Mouse (Mus musculus): ENCODE measurements at regions not wholly inside any gene's neighbourhood (a gene's known extent, or its start where the extent isn't known, plus 50 kb on each side); places are given as distances from the start of the nearest gene placed in this dataset.

DNA sequence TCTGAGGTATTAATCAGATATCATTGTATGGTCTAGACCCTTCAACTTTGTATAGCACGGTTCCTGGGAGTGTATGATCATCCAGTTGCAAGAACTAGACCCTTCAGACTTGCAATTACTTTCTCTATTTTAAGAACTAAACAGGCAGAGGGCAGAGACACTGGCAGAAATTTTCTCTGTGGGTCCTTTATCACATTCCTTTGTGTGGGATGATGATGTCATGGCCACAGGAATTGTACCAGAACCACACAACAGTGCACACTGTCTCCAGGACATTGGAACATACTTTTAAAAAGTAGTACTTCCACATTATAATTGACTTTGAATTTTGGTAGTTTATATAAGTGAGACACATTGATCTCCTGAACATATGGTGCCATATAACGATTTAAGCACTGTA lies 674.2 kb downstream of the Rfpl4b start:
- Histone ChIP-seq H3K27ac (ENCODE audit: low read length) (no peak overlapping the region), H3K9ac (ENCODE audit: low read depth, low read length) (no peak overlapping the region), H3K4me1 (ENCODE audit: control insufficient read depth, insufficient read depth, low read length) (no peaks in the 10 kb centered on the region), H3K36me3 (ENCODE audit: control insufficient read depth, insufficient read depth, low read length) (no peaks in the 10 kb centered on the region), H3K27me3 (replicated peaks; ENCODE audit: control insufficient read depth, insufficient read depth, low read length) (no peaks in the 10 kb centered on the region), H3K4me3 (ENCODE audit: low read length) (no peak overlapping the region), H3K4me2 (ENCODE audit: low read depth, low read length) (no peak overlapping the region), H3K9me3 (ENCODE audit: control insufficient read depth, low read length) (no peaks in the 10 kb centered on the region)
- ATAC-seq: no peak
- 86% methylated on average over 2 of the region's 2 CpGs for WGBS

DNA sequence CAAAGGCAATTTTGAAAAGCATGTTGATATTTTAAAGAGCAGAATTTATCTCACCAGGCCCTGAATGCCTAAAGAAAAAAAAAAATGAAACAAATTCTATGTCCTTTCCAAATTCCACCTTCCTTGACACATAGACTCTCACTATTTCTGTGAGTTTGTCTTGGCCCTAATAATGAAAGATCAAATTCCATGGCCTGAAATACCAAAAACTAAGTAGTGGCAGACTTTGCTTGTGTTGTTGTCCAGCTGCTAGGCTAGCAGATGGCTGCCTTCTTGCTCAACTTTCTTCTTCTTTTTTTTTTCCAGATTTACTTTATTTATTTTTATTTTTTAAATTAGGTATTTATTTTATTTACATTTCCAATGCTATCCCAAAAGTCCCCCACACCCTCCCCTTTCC lies 682.4 kb downstream of the Rfpl4b start:
- Histone ChIP-seq H3K4me1 (ENCODE audit: control insufficient read depth, insufficient read depth, low read length) (no peaks in the 10 kb centered on the region), H3K4me2 (ENCODE audit: low read depth, low read length) (no peak overlapping the region), H3K27me3 (replicated peaks; ENCODE audit: control insufficient read depth, insufficient read depth, low read length) (no peaks in the 10 kb centered on the region), H3K9ac (ENCODE audit: low read depth, low read length) (no peak overlapping the region), H3K9me3 (ENCODE audit: control insufficient read depth, low read length) (no peaks in the 10 kb centered on the region), H3K27ac (ENCODE audit: low read length) (no peak overlapping the region), H3K36me3 (ENCODE audit: control insufficient read depth, insufficient read depth, low read length) (no peaks in the 10 kb centered on the region), H3K4me3 (ENCODE audit: low read length) (no peak overlapping the region)
- no peak for ATAC-seq

DNA sequence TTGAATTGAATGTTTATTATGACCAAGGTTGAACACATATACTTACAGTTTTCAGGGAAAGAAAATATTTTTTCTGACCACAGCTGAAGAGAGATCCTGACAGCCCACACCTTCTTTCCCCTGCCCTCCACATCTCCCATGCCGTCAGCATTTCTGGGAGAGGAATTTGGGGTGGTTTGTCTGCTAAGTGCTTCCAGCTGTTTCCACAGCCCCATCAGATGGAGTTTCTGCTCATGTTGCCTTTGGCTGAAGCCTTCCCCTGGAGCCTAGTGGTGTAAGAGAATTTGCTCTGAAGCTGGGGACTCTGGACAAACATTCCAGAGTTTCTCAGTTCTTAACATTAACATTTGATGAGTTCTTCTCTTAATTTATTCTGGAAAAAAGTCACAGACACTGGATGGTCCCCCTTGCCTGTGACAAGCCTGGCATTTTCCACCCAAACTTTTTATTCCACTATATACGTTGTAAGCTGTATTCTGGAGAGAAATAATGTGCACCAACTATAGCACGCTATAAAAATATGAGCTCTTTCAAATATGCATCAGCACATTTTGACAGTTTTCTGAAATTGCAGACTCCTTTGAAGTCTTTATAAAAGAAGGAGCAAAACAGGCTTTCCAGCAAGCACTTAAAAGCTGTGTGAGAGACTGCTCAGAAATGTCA lies 699.5 kb downstream of the Rfpl4b start:
- Histone ChIP-seq H3K27ac (ENCODE audit: low read length) (no peak overlapping the region), H3K27me3 (replicated peaks; ENCODE audit: control insufficient read depth, insufficient read depth, low read length) (no peaks in the 10 kb centered on the region), H3K4me2 (ENCODE audit: low read depth, low read length) (no peak overlapping the region), H3K4me3 (ENCODE audit: low read length) (no peak overlapping the region), H3K4me1 (ENCODE audit: control insufficient read depth, insufficient read depth, low read length) (no peaks in the 10 kb centered on the region), H3K9me3 (ENCODE audit: control insufficient read depth, low read length) (no peaks in the 10 kb centered on the region), H3K36me3 (ENCODE audit: control insufficient read depth, insufficient read depth, low read length) (no peaks in the 10 kb centered on the region), H3K9ac (ENCODE audit: low read depth, low read length) (no peak overlapping the region)
- 61% methylated on average over 3 of the region's 3 CpGs for WGBS
- no peak for ATAC-seq

DNA sequence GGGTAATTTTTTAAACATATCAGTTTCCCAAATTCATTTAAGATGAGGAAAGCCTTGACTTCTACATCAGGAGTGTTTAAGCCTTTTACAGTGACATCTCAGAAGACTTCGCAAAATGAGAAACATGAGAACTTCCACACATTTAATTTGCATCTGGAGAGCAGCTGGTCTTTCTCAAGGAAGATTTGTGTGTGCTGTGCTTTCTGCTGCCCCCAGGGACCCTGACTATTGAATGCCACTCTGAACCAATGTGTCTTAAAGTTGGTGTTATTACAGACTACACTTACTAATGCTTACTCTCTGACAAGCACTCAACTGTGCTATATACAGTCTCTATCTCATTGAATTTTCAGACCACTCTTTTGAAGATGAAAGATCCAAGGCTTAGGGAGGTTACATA lies 703.0 kb downstream of the Rfpl4b start:
- H3K9me3 ChIP-seq (ENCODE audit: control insufficient read depth, low read length): no peaks in the 10 kb centered on the region
- no peak overlapping the region for H3K4me2 ChIP-seq (ENCODE audit: low read depth, low read length)
- H3K27me3 ChIP-seq (replicated peaks; ENCODE audit: control insufficient read depth, insufficient read depth, low read length): no peaks in the 10 kb centered on the region
- no peak for ATAC-seq
- no peaks in the 10 kb centered on the region for H3K36me3 ChIP-seq (ENCODE audit: control insufficient read depth, insufficient read depth, low read length)
- no peak overlapping the region for H3K4me3 ChIP-seq (ENCODE audit: low read length)
- 73% methylated on average over 1 of the region's 1 CpGs for WGBS
- no peak overlapping the region for H3K9ac ChIP-seq (ENCODE audit: low read depth, low read length)
- H3K4me1 ChIP-seq (ENCODE audit: control insufficient read depth, insufficient read depth, low read length): no peaks in the 10 kb centered on the region
- no peak overlapping the region for H3K27ac ChIP-seq (ENCODE audit: low read length)

DNA sequence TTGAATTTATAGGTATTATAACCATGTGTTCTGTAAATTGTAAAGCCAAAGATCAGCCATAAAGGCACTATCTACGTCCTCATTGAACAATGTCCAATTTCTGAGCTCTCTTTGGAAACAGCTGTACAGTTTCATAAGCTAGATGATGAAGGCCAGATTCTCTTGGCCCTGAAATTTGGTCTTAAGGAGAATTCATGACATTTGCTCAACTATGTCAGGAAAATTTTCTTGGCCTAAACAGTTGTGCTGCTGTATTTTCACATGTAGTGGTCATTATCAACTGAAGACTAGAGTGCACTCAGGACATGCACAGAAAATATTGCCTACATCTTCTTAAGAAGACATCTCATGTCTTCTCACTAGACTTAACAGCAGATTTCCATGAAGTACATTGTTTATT lies 705.1 kb downstream of the Rfpl4b start:
- no peak overlapping the region for H3K27ac ChIP-seq (ENCODE audit: low read length)
- no peaks in the 10 kb centered on the region for H3K9me3 ChIP-seq (ENCODE audit: control insufficient read depth, low read length)
- no peaks in the 10 kb centered on the region for H3K27me3 ChIP-seq (replicated peaks; ENCODE audit: control insufficient read depth, insufficient read depth, low read length)
- no peak overlapping the region for H3K4me3 ChIP-seq (ENCODE audit: low read length)
- H3K4me2 ChIP-seq (ENCODE audit: low read depth, low read length): no peak overlapping the region
- no peaks in the 10 kb centered on the region for H3K4me1 ChIP-seq (ENCODE audit: control insufficient read depth, insufficient read depth, low read length)
- H3K9ac ChIP-seq (ENCODE audit: low read depth, low read length): no peak overlapping the region
- WGBS: 50% methylated on average over 1 of the region's 1 CpGs
- no peaks in the 10 kb centered on the region for H3K36me3 ChIP-seq (ENCODE audit: control insufficient read depth, insufficient read depth, low read length)
- ATAC-seq: no peak

DNA sequence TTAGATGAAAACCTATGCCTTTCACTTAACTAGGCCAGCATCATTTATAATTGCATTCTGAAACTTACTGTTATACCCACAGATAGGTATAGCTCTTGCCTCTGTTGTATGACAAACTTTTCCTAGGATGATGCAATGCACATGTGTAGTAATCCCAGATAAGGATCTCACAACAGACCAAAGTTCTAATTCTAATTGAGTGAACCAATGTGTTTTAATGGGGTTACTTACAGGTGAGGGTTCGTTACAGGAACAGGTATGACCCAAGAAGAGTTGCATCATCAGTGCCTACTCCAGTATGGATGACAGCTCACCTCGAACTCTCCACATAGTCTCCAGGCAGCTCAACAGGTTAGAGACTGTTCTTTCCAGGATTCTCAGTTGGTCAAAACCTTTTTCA lies 707.4 kb downstream of the Rfpl4b start:
- Histone ChIP-seq H3K9ac (ENCODE audit: low read depth, low read length) (no peak overlapping the region), H3K36me3 (ENCODE audit: control insufficient read depth, insufficient read depth, low read length) (no peaks in the 10 kb centered on the region), H3K4me2 (ENCODE audit: low read depth, low read length) (no peak overlapping the region), H3K27me3 (replicated peaks; ENCODE audit: control insufficient read depth, insufficient read depth, low read length) (no peaks in the 10 kb centered on the region), H3K9me3 (ENCODE audit: control insufficient read depth, low read length) (no peaks in the 10 kb centered on the region), H3K4me3 (ENCODE audit: low read length) (no peak overlapping the region), H3K4me1 (ENCODE audit: control insufficient read depth, insufficient read depth, low read length) (no peaks in the 10 kb centered on the region), H3K27ac (ENCODE audit: low read length) (no peak overlapping the region)
- ATAC-seq: no peak
- 84% methylated on average over 2 of the region's 2 CpGs for WGBS

DNA sequence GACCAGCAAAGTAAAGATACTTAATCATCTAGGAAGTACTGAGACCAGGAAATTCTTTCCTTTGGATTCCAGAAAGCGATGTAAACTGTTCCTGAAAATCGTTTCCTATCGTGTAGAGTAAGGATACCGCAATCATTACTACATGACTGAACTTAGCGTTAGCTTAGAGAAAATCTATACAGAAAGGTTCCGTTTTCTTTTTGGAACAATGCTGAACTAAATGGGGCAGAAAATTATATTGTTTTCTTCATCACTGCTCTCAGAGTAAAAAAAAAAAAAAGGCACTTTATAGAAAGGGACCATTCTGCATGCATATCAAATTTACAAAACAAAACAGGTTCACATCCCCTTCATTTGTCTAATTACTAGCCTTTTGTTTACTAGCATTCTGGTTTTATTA lies 713.0 kb downstream of the Rfpl4b start:
- Histone ChIP-seq H3K4me2 (ENCODE audit: low read depth, low read length) (no peak overlapping the region), H3K9me3 (ENCODE audit: control insufficient read depth, low read length) (no peaks in the 10 kb centered on the region), H3K27me3 (replicated peaks; ENCODE audit: control insufficient read depth, insufficient read depth, low read length) (no peaks in the 10 kb centered on the region), H3K36me3 (ENCODE audit: control insufficient read depth, insufficient read depth, low read length) (no peaks in the 10 kb centered on the region), H3K4me1 (ENCODE audit: control insufficient read depth, insufficient read depth, low read length) (no peaks in the 10 kb centered on the region), H3K9ac (ENCODE audit: low read depth, low read length) (no peak overlapping the region), H3K4me3 (ENCODE audit: low read length) (no peak overlapping the region), H3K27ac (ENCODE audit: low read length) (no peak overlapping the region)
- no peak for ATAC-seq
- 81% methylated on average over 6 of the region's 6 CpGs for WGBS

DNA sequence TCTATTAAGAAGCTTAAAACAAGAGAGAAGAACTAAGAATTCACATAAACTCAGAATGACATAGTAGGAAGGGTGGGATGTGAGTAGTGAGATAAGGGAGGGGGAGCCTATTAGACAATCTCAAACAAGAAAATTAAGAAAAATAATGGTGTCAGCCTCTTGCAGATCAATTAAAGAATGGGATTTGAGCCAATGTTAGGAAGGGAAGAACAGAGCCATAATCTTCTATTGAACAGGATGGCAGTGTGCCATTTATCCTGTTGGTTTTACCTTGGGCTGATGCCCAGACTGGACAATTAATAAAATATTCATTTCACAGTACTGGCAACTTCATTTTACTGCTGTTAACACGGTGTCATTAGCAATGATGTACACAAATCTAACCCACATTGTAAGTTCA lies 718.0 kb downstream of the Rfpl4b start:
- Histone ChIP-seq H3K27me3 (replicated peaks; ENCODE audit: control insufficient read depth, insufficient read depth, low read length) (no peaks in the 10 kb centered on the region), H3K4me3 (ENCODE audit: low read length) (no peak overlapping the region), H3K9ac (ENCODE audit: low read depth, low read length) (no peak overlapping the region), H3K4me2 (ENCODE audit: low read depth, low read length) (no peak overlapping the region), H3K4me1 (ENCODE audit: control insufficient read depth, insufficient read depth, low read length) (no peaks in the 10 kb centered on the region), H3K36me3 (ENCODE audit: control insufficient read depth, insufficient read depth, low read length) (no peaks in the 10 kb centered on the region), H3K27ac (ENCODE audit: low read length) (no peak overlapping the region), H3K9me3 (ENCODE audit: control insufficient read depth, low read length) (no peaks in the 10 kb centered on the region)
- ATAC-seq: no peak
- 49% methylated on average over 1 of the region's 1 CpGs for WGBS

DNA sequence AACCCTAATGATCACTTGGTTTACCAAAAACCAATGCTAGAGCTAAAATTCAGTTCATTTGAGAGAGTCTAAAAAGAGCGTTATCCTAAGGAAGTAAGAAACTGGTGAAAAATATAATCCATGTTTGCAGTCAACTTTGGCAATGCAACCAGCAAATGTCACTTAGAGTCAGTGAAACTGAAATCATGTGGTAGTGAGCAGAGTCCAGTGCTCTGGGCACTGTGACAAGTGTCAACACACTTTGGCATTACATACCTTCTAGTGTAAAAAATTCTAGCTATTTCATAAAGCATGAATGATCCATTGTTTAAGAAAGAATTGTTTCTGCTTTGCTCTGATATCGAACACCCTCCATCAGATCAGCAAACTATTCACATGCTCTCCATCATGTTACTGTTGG lies 743.1 kb downstream of the Rfpl4b start:
- H3K9me3 ChIP-seq (ENCODE audit: control insufficient read depth, low read length): no peaks in the 10 kb centered on the region
- H3K4me2 ChIP-seq (ENCODE audit: low read depth, low read length): no peak overlapping the region

DNA sequence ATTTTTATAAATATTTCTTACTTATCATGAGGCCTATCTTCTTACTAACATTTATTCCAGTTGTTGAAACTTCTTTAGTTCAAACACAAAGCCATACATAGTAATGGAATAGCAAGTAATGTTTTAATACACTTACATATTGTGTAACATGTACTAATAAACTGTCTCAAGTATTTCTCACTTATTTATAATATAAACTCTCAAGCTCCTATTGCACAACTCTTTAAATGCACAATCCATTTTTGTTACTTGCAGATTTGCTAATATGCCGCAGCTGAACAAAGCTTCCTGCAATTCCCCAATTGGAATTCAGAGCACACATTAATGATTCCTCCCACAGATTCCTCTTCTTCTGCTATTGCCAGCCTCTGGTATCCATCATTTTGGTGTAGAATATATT lies 749.2 kb downstream of the Rfpl4b start:
- H3K27me3 ChIP-seq (replicated peaks; ENCODE audit: control insufficient read depth, insufficient read depth, low read length): no peaks in the 10 kb centered on the region
- no peaks in the 10 kb centered on the region for H3K4me1 ChIP-seq (ENCODE audit: control insufficient read depth, insufficient read depth, low read length)
- no peak overlapping the region for H3K9ac ChIP-seq (ENCODE audit: low read depth, low read length)
- no peak overlapping the region for H3K27ac ChIP-seq (ENCODE audit: low read length)
- H3K4me2 ChIP-seq (ENCODE audit: low read depth, low read length): no peak overlapping the region
- no peak overlapping the region for H3K4me3 ChIP-seq (ENCODE audit: low read length)
- no peaks in the 10 kb centered on the region for H3K36me3 ChIP-seq (ENCODE audit: control insufficient read depth, insufficient read depth, low read length)
- 58% methylated on average over 1 of the region's 1 CpGs for WGBS
- no peaks in the 10 kb centered on the region for H3K9me3 ChIP-seq (ENCODE audit: control insufficient read depth, low read length)
- no peak for ATAC-seq

More for the DNA sequence above, 743.1 kb downstream of the Rfpl4b start:
- H3K9ac ChIP-seq (ENCODE audit: low read depth, low read length): no peak overlapping the region
- H3K27ac ChIP-seq (ENCODE audit: low read length): no peak overlapping the region
- H3K4me3 ChIP-seq (ENCODE audit: low read length): no peak overlapping the region
- H3K27me3 ChIP-seq (replicated peaks; ENCODE audit: control insufficient read depth, insufficient read depth, low read length): no peaks in the 10 kb centered on the region
- no peak for ATAC-seq
- 88% methylated on average over 2 of the region's 2 CpGs for WGBS
- no peaks in the 10 kb centered on the region for H3K4me1 ChIP-seq (ENCODE audit: control insufficient read depth, insufficient read depth, low read length)
- H3K36me3 ChIP-seq (ENCODE audit: control insufficient read depth, insufficient read depth, low read length): no peaks in the 10 kb centered on the region

Measured in intestine, embryonic 16.5 days (tissue).